Mouse (Mus musculus) frontal cortex, postnatal 36 days (tissue): Measurements from ENCODE around the gene Ficd.
A peak's percentile ranks its signal among the peaks of the same experiment; 100 is the strongest.

Experiments used
- DNase-seq, 2 experiments: peaks; one replicate each; pipeline ENCODE4 v3.0.0; 2022; ENCODE audit warnings: low spot score in 2 of 2

The Ficd gene

GRCm38 (mm10) chr5:113735345-113736112, at the start of gene Ficd:
TSS of gene Ficd (plus strand) at chr5:113735803.
- peak; percentile 88 to 89 for DNase-seq

DNA sequence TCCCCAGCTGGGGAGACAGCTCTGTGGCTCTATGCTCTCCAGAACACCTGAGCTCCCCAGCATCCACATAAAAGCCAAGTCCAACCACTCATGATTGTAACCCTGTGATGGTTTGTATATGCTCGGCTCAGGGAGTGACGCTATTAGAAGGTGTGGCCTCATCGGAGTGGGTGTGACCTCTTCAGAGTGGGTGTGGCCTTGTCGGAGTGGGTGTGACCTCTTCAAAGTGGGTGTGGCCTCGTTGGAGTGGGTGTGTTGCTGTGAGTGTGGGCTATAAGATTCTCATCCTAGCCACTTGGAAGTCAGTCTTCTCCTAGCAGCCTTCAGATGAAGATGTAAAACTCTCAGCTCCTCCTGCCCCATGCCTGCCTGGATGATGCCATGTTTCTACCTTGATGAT, 48.1 kb upstream of the Ficd start:
- no peak for DNase-seq

- DNase-seq: peak in 1 of 2 experiments; percentile 9
Measured at GRCm38 (mm10) chr5:113690069-113690548, 45.5 kb upstream of the Ficd start.

- DNase-seq: no peak
Measured at GRCm38 (mm10) chr5:113690866-113691265, 44.7 kb upstream of the Ficd start.

- no peak for DNase-seq
Measured at GRCm38 (mm10) chr5:113693196-113693755, 42.3 kb upstream of the Ficd start.

DNA sequence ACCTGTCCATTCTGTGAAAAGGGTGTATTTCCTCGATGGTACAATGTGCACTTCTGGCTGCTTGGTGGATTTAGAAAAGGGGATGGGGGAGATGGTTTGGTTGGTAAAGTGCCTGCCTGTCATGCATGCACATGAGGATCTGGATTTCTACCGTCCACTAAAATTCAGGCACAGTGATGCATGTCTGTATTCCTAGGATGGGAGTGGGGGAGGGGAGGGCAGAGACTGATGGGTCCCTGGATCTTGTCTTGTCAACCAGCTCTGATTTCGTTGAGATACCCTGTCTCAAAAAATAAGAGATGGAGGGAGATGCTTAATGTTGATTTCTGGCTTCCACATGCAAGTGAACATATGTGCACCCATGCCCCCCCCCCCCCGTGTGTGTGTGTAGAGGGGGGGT, 41.6 kb upstream of the Ficd start:
- no peak for DNase-seq

DNA sequence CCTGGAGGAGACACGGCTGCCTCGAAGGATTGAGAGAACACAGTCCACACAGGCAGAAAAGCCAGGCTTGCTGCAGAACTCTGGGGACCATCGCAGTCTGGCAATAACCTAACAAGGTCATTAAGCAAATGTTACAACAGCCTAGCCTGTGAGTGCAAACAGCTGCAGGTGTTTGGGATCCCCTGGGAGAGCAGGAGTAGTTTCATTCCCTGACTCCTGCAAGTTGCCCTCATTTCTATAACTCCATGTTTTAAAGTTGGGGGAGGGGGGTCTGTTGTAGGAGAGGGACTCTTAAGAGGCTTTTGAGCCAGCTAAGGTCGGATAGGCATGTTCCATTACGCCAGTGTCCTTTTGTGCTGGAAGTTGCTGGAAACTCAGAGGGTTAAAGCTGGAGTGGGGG, 41.2 kb upstream of the Ficd start:
- no peak for DNase-seq

DNA sequence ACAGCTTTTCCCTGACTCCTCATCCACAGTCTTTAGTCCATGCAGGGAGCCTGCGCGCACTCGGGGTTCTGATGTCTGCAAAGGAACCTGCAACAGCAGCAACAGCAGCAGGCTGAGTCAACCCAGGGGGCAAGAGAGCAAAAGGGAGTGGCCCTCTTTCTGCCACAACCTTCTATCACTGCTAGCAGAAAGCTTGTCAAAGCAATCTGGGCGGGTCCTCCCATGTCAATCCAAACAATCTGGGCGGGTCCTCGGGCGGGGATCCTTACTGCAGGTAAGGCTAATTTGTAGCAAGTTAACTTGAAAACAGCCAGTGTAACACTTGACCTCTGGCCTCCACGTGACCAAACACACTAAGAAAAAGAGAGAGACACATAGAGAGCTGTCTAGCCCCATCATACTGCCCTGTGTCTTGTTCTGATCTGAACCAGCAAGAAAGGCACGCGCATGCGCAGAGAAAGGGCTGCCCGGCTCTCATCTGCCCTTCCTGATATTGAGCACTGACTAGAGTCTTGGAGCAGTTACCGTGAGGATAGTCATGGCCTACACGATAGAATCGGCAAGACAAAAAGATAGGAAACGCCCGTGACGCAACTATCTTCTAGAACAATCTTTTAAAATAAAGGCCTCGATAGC, 35.1 kb upstream of the Ficd start:
- DNase-seq: no peak

GRCm38 (mm10) chr5:113703803-113704585, 31.6 kb upstream of the Ficd start:
- no peak for DNase-seq

GRCm38 (mm10) chr5:113712861-113713260, 22.7 kb upstream of the Ficd start:
- no peak for DNase-seq

DNA sequence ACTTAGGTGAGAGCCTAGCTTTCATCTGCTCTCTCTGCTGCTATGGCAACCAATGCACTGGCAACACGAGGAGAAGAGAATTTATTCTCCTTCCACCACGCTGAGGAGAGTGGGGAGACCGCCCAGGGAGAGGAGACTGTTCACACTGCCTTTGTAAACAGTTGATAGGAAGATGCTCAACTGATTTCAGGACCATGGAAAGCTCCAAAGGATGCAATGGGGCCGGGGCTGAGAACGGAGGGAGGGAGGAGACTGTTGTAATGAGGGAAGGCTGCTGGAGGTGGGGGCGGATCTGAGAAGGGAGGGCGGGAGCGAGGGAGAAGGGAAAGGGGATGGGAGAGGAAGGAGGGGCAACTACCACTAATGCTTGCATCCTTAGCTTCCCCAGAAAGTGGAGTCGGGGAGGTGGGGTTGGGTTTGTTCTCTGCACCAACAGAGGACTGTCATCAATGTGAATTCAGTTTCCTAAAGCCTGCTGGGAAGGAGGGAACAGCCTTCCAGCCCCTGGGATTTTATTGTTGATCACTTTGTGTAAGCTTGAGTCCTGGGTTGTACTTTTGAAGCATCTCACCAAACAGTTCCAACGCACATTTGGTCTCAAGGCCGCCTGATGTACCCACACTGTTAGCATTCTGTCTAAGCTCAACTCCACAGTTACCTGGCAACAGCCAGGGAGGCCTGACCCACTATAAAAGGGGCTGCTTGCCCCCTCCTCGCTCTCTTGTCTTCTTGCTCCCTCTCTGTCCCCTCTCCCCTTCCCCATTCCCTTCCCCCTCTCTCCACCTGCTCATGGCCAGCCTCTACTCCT, 18.8 kb upstream of the Ficd start:
- DNase-seq: peak; percentile 64 to 77

GRCm38 (mm10) chr5:113719221-113719661, 16.4 kb upstream of the Ficd start:
- DNase-seq: no peak

DNA sequence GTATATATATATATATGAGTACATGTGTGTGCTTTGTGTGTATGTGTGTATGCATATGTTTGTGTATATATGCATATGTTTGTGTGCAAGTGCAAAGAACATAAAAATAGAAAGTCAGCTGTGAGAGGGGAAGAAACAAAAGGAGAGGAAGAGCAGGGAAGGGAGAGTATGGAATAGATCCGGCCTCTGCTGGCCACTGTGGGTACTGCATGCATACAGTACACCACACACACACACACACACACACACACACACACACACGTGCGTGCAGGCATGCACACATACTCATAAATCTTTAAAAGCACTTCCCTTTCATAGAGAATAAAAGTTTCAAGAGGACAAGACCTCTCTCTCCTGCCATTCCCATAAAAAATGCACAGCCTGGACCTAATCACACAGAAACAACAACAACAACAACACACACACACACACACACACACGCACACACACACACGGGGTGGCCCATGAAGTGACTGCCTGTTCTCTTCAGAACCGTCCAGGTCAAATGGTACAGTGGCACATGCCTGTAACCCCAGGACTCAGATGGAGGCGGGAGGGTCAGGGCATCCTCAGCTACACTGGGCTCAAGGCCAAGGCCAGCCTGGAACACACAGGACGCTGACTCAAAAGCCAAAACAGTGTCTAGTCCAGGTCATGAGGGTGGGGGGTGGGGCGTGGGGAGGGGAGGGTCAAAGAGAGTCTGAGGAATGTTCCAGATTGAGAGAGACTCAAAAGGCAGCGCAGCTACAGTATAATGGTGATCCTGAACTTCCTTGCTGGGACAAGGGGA, 13.2 kb upstream of the Ficd start:
- DNase-seq: no peak

DNA sequence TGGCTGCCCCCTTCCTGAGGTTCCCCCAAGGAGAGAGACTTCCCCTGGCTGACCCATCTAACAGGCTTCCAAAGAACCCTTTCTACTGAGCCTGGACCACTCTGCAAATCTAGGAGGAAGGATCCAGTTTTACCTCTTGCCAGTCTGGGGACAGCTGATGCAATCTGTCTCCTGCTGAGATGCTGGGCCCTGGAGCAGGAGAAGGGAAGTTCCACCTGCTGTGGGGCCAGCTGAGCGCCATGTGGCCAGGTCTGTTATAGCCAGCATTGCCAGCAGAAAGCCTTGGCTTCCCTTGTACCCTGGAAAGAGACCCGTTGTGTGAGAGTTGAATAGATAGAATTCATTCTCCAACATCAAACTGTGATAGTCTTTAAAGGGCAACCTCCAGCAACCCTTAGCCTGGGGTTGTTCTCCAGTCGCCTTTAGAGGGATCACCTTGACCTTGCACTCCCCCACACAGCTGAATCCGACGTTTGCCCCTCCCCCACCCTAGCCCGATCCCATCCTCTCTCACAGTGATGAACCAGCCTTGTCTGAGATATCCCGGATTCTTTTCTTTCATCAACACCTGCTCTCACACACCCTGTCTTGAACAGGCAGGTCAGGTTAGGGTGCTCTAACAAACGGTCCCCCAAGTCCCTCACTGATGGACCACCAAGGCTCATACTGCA, 11.9 kb upstream of the Ficd start:
- DNase-seq: no peak

DNA sequence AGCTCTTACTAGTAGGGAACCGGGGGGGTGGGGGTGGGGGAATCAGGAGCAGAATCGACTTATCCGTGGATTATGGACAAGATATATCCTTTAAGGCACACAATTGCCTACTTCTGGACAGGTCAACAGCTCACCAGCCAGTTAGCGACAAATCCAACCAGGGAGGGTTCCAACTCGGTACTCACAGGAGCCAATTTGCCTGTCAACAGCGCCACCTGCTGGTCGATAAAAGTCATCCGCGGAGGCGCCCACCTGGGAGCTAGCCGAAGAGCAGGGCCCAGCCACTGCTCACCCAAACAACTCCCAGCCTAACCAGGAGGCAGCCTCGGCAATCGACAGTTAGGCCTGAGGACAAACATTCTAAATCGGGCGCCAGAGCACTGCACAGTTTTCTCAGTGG, 11.2 kb upstream of the Ficd start, which contains the start of gene 1700069L16Rik:
Gene 1700069L16Rik, minus strand, starts transcription at position 327 of the 400 bp plus-strand sequence.
- DNase-seq: peak; percentile 87 to 91

GRCm38 (mm10) chr5:113725417-113725816, 10.2 kb upstream of the Ficd start:
- no peak for DNase-seq

DNA sequence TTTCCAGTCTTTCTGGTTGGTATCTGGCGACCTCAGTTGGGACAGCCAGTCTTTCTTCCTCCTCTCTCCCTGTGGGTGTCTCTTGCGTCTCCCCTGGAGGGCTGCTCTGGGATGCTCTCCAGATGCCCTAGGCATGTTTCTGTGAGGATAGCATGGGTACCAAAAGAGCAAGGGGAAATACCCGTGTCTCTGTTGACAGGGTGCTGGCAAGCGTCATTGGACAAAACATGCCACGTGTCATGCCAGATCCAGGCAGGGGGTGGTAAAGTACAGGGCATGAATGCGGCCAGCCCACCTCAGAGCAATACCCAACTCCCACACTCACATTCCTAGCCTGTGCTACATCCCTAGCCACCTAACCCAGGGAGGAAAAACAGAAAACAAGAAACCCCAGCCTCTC, 9.0 kb upstream of the Ficd start:
- no peak for DNase-seq

DNA sequence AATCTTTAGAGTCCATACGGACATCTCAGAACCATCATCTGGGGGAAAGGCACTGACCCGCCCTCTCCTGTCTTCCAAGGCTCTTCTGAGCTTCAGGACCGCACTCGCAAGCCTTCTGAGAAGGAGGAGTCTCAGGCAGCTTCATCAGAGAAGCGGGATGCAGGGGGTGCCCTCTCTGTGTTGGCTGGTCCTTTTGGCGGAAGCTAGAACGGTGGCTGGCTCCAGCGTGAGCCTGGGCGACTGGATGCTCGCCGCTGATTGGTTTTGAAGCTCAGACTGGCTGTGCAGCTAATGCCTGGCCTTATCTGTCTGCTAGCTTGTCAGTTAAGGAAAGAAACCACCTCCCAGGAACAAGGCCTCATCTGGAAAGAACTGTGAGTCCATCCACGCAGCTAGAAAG, 8.4 kb upstream of the Ficd start:
- DNase-seq: no peak

- no peak for DNase-seq
Measured at GRCm38 (mm10) chr5:113728011-113728410, 7.6 kb upstream of the Ficd start.

DNA sequence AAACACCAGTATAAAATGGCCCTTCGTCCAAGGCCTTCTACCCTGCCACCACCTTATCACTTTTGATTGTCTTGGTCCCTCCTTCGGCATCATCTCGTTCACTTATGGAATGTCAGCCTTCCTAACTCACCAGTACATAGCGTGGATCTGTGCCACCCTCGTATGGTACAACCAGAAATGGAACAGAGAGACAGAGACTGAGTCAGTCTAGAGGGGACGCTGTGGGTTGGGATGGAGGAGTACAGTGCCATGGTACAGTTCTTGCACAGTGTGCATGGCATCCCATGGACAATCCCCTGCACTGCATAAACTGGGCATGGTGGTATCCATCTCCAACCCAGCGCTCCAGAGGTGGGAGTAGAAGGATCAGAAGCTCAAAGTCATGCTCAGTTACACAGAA, 6.9 kb upstream of the Ficd start:
- no peak for DNase-seq
